Mouse (Mus musculus) olfactory bulb, adult 2 months (tissue): ENCODE measurements around the gene Rora. TPM values are rescaled to one million over a fixed set of nuclear protein-coding genes. Genes with fewer than 3 reads are reported as not detected.

Source experiments
- H3K27ac ChIP-seq: fragments of 200-500 bp; 2 replicates; pipeline ENCODE4 v1.5.1; 2012; ENCODE audit warnings: low read depth, low read length; ENCODE audit not compliant: insufficient read depth
- H3K4me1 ChIP-seq: fragments of 200-500 bp; 2 replicates; pipeline ENCODE4 v1.6.1; 2012; ENCODE audit warnings: low read length; ENCODE audit not compliant: control insufficient read depth, insufficient read depth
- H3K4me3 ChIP-seq: fragments of 200-500 bp; 2 replicates; pipeline ENCODE4 v1.5.1; 2012; ENCODE audit warnings: mild to moderate bottlenecking, low read depth, low read length, moderate library complexity; ENCODE audit not compliant: insufficient read depth
- CTCF ChIP-seq: fragments of 200-500 bp; IDR thresholded peaks from 2 replicates; pipeline ENCODE4 v1.5.1; 2012; ENCODE audit warnings: low read depth, mild to moderate bottlenecking, low read length, moderate library complexity; ENCODE audit not compliant: insufficient read depth
- POLR2A ChIP-seq: fragments of 200-500 bp; IDR thresholded peaks from 2 replicates; pipeline ENCODE4 v1.6.1; 2012; ENCODE audit warnings: mild to moderate bottlenecking, low read depth, low read length, moderate library complexity; ENCODE audit not compliant: insufficient read depth
- WGBS: fragments of 180-500 bp; shearing (Covaris S2); methylation state at CpG from one replicate; pipeline ENCODE4 v1.1.7; 2018; 5-methylcytosine and 5-hydroxymethylcytosine counted together
- polyA plus RNA-seq: library from polyadenylated mRNA; stranded (reverse); fragments of >200 nt; gene quantifications from 2 replicates; pipeline ENCODE4 v1.2.4, GENCODE M21; 2012; ENCODE audit warnings: low replicate concordance; ENCODE audit not compliant: missing spikeins, insufficient read depth, insufficient read length

The Rora gene
- polyA plus RNA-seq, 1 experiment, result not detected

DNA sequence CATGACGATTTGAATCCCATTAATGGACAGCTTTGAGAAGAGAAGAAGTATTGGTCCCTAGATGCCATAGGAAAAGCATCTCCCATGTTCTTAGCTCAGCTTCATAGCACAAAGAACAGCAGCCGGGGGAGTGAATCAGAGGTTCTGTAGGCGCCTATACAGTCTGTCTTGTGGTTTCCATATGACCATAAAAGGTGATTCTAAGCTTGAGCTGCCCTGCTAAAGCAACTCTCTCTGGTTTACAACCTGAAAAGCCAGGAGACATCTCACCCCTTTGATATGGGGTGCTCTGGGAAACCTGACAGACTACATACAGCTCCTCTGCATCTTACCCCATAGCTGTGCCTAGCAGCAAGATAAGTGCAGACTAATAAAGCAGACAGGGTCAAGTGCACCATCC lies 369.7 kb downstream of the Rora start:
- no peak for TF ChIP-seq POLR2A
- no peak for TF ChIP-seq CTCF
- 98% methylated on average over 3 of the region's 3 CpGs for WGBS
- no peak overlapping the region for H3K27ac ChIP-seq
- peaks cover 2% of the 10 kb centered on the region; the same call in 1 of the 2 replicates for H3K4me1 ChIP-seq
- H3K4me3 ChIP-seq, result no peak overlapping the region

DNA sequence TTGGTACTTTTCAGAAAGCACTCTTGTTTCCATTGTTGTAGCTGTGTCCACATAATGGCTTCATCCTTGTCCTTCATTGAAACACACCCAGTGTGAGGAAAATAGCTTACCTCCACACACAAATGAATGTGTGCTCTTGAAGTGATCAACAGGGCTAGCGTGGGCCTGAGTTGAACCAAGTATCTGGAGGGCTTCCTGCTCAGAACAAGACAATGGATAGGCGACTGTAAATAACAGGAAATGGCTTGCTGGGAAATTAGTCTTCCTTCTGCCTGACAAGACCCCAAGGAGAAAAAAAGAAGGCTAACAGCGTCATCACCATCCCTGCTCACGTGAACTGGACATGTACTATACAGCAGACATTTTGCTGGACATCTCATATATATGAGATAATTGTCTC lies 374.6 kb downstream of the Rora start:
- WGBS, result 94% methylated on average over 4 of the region's 4 CpGs
- no peak overlapping the region for H3K4me3 ChIP-seq
- H3K4me1 ChIP-seq, result no peaks in the 10 kb centered on the region
- TF ChIP-seq CTCF, result no peak
- no peak for TF ChIP-seq POLR2A
- H3K27ac ChIP-seq, result no peak overlapping the region

DNA sequence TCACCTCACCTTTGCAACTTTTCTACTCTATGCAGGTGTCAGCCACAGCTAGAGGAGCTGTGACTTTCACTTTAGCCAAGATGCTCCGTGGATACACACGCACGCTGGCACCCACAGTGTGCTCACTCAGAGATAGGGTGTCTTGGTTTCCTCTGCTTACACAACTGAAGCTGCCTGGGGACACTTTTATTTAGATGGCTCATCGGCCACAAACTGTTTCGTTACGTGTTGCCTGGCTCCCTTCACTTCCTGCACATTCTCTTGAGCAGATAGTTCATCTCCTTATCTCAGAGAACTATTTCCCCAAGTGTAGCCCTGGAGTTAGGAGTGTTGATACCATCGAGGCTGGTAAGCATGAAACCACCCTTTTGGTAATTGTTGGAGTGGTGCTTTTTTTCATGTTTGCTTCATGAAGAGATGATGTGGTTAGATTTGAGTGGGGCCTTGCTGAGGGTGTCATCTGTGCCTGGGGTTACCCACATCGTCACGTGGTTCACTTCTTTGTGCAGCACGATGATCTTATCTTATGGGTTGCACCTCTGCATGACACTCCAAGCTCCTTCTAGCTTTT lies 380.8 kb downstream of the Rora start:
- H3K4me3 ChIP-seq, result no peak overlapping the region
- H3K27ac ChIP-seq, result no peak overlapping the region
- 0 out of 2 replicates have a peak, but pooled peaks cover 2% of the 10 kb centered on the region for H3K4me1 ChIP-seq
- TF ChIP-seq POLR2A (no peak), CTCF (no peak)
- 92% methylated on average over 10 of the region's 10 CpGs for WGBS

DNA sequence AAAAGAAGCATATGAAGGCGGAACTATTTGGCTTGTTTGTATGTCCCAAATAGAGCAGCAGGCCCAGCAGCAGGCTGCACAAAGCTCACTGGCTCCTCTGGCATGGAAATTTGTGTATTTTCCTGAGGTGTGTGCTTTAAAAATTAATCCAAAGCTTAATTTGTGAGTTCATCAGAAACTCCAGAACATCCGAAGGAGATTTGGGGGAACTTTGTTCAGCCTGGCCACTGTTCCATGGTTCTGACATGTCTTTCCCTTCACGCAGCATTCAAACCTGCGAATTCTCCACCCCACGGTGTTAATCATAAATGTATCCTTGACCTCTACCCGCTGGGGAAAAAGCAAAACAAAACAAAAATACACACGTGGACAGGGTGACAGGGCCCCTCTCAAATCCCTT lies 381.9 kb downstream of the Rora start:
- TF ChIP-seq CTCF, result no peak
- TF ChIP-seq POLR2A, result no peak
- WGBS, result 86% methylated on average over 7 of the region's 7 CpGs
- Histone ChIP-seq H3K27ac (no peak overlapping the region), H3K4me1 (0 out of 2 replicates have a peak, but pooled peaks cover 2% of the 10 kb centered on the region), H3K4me3 (no peak overlapping the region)

DNA sequence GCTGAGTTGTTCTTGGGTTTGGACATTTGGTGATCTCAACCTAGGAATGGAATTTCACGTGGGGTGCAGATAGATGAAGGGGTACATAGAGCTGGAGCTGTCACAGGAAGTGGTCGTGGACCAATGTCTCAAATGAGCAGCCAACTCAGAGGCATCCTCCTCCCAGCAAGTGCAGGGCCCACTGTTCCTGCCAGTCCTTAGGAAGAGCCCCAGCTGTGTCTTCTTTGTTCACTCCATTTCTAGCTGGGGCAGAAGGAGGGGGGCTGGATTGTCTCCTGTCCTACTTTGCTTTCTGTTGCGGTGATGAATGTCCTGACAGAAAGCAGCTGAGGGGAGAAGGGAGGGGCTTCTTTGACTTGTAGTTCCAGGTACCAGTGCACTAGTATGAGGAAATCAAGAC lies 382.7 kb downstream of the Rora start:
- 61% methylated on average over 3 of the region's 3 CpGs for WGBS
- H3K4me3 ChIP-seq, result no peak overlapping the region
- no peak for TF ChIP-seq POLR2A
- no peak for TF ChIP-seq CTCF

DNA sequence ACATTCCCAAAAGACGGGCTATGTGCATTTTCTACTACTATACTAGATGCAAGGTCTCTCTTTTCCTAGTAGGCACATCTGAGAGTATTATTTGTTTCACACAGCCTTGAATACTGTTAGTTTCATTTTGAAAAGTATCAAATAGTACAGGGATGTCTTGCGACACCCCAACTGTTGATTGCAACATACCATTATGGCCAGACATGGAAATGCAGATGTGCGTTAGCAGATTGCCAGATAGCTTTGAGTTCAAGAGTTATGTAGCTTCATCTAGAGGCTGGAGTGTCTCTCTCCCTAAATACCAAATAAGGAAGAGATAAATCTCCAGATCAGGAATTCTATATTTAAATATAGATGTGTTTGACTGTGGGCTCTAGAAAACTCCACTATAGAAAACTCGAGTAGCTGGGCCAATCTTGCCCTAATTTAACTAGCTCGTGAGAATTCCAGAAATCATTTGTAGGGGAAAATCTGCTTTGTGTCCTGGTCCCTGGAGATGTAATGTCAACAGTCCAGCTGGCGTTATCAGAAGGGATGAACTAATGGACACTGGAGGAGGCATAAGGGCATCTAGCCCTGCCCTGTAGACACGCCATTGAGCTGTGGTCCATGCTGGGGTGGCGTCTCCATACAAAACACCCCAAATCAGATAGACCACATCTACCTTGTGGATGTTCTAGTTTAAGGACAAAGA lies 390.5 kb downstream of the Rora start:
- no peak overlapping the region for H3K4me3 ChIP-seq
- 94% methylated on average over 8 of the region's 8 CpGs for WGBS
- TF ChIP-seq CTCF (no peak), POLR2A (no peak)
- H3K27ac ChIP-seq, result no peak overlapping the region
- H3K4me1 ChIP-seq, result no peaks in the 10 kb centered on the region

More for the DNA sequence above, 382.7 kb downstream of the Rora start:
- Histone ChIP-seq H3K27ac (no peak overlapping the region), H3K4me1 (0 out of 2 replicates have a peak, but pooled peaks cover 2% of the 10 kb centered on the region)

DNA sequence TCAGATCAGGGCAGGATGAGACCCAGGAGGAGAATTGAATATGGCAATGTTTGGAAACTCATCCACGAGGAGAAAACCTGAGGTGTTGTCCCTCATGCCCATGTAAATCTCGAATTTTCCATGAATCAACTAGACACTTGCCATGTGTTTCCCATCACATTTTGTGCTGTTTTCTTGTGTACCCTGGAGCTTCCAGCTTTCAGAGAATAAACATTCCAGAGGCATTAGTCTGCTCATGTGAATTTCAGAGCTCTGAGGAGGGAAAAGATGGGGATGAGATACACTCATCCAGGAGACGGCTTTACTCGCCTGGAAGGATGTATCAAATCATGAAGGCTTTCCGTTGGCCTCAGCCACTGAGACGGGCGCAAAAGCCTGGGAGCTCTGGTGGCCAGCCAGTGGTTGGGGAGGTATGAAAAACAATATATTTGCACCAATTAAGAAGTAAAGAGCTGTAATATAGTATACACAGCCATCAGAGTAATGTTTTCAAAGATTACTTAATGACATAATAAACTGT lies 391.1 kb downstream of the Rora start:
- no peak for TF ChIP-seq CTCF
- no peak for TF ChIP-seq POLR2A
- Histone ChIP-seq H3K4me1 (no peaks in the 10 kb centered on the region), H3K4me3 (no peak overlapping the region), H3K27ac (no peak overlapping the region)
- 95% methylated on average over 7 of the region's 7 CpGs for WGBS

DNA sequence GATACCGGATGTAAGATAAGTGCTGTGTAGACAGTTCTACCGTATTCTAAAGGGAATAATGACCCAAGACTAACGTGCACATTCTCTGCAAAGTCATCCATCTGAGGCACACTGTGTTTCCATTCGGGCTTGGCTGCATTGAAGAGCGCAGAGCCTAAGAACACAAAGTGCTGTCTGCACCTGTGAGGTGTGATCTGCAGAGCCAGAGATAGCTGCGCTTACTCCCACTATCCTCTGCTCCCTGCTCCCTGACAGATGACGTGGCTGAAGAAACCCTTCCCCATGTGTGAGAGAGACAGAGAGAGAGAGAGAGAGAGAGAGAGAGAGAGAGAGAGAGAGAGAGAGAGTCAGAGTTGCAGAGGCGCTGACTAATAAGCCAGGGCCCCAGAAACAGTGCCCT lies 392.3 kb downstream of the Rora start:
- 91% methylated on average over 8 of the region's 8 CpGs for WGBS
- Histone ChIP-seq H3K27ac (no peak overlapping the region), H3K4me3 (no peak overlapping the region), H3K4me1 (peaks cover 3% of the 10 kb centered on the region; the same call in 1 of the 2 replicates)
- TF ChIP-seq POLR2A (no peak), CTCF (no peak)

DNA sequence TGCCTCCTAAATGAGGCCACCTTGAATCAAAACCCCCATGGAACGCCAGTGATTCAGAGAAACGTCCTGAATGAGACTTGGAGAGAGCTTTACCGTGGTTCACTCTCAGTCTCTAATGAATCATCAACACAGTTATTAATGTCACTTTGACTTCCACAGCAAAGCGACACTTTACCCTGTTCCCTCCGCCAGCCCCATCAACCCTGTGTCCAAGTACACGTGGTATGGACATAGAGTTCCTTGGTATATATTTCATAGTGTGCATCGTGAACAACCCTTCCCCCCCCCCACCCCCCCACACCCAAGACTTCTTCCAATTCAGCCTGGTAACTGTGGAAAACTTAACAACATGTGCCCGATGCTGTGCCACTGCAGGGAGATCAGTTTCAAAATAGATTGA lies 397.3 kb downstream of the Rora start:
- Histone ChIP-seq H3K27ac (no peak overlapping the region), H3K4me3 (no peak overlapping the region), H3K4me1 (peaks cover 3% of the 10 kb centered on the region; the same call in 1 of the 2 replicates)
- TF ChIP-seq CTCF, result no peak
- no peak for TF ChIP-seq POLR2A
- WGBS, result 65% methylated on average over 8 of the region's 8 CpGs
